Mouse (Mus musculus): ENCODE results near the gene Rpusd3. TPM values are rescaled to one million over a fixed set of nuclear protein-coding genes. Genes with fewer than 3 reads are reported as not detected.
A peak's percentile ranks its signal among the peaks of the same experiment; 100 is the strongest.

Rpusd3 gene
- polyA plus RNA-seq (2014; fragmentation: Nextera tagmentation; extraction: Ambion mirVana) = 15.7 and 18.8 TPM in 2 replicates

GRCm38 (mm10) chr6:113419199-113419587 is at the start of gene Rpusd3:
Rpusd3 (minus strand) TSS chr6:113419340.
- TF ChIP-seq CTCF (IDR thresholded peaks at IDR 0.05; ENCODE audit: low read depth) = no peak
- WGBS = 0% methylated on average over 25 of the region's 25 CpGs
- peak within 1 kb of the TSS; percentile 26; the same call in 1 of the 2 replicates for H3K27ac ChIP-seq (ENCODE audit: low read depth)

GRCm38 (mm10) chr6:113468512-113468911 is 49.4 kb upstream of the Rpusd3 start:
- Histone ChIP-seq H3K27me3 (ENCODE audit: insufficient read depth, low read length) (peaks cover 12% of the 10 kb centered on the region; the same call in 1 of the 2 replicates), H3K4me2 (peak overlapping the region; percentile 72; the same call in 1 of the 2 replicates), H3K27ac (ENCODE audit: low read depth) (no peak overlapping the region), H3K9me3 (ENCODE audit: low read depth, low read length) (no peaks in the 10 kb centered on the region), H3K36me3 (ENCODE audit: insufficient read depth) (no peaks in the 10 kb centered on the region), H3K4me3 (ENCODE audit: low read depth, low read length) (no peak overlapping the region), H3K4me1 (ENCODE audit: insufficient read depth) (no peaks in the 10 kb centered on the region), H3K9ac (no peak overlapping the region)
- WGBS = 65% methylated on average over 3 of the region's 3 CpGs
- DNase-seq (no peak), ATAC-seq (ENCODE audit: insufficient read depth) (no peak)
- TF ChIP-seq CTCF (IDR thresholded peaks at IDR 0.05; ENCODE audit: low read depth) = no peak

More at GRCm38 (mm10) chr6:113419199-113419587, at the start of gene Rpusd3:
- peak; percentile 99 for ATAC-seq (ENCODE audit: insufficient read depth)
- peak; percentile 100 for DNase-seq
- Histone ChIP-seq H3K4me3 (ENCODE audit: low read depth, low read length) (peak within 1 kb of the TSS; percentile 58), H3K36me3 (ENCODE audit: insufficient read depth) (peaks cover 16% of the 10 kb centered on the region), H3K4me1 (ENCODE audit: insufficient read depth) (peaks cover 8% of the 10 kb centered on the region; the same call in 1 of the 2 replicates), H3K4me2 (peak within 1 kb of the TSS; percentile 94), H3K9ac (peak within 1 kb of the TSS; percentile 76), H3K9me3 (ENCODE audit: low read depth, low read length) (no peaks in the 10 kb centered on the region), H3K27me3 (ENCODE audit: insufficient read depth, low read length) (no peaks in the 10 kb centered on the region)

- WGBS = 48% methylated on average over 5 of the region's 5 CpGs
- Histone ChIP-seq H3K4me1 (ENCODE audit: insufficient read depth) (no peaks in the 10 kb centered on the region), H3K36me3 (ENCODE audit: insufficient read depth) (no peaks in the 10 kb centered on the region), H3K4me3 (ENCODE audit: low read depth, low read length) (no peak overlapping the region), H3K27ac (ENCODE audit: low read depth) (no peak overlapping the region), H3K27me3 (ENCODE audit: insufficient read depth, low read length) (peaks cover 11% of the 10 kb centered on the region; the same call in 1 of the 2 replicates), H3K9me3 (ENCODE audit: low read depth, low read length) (no peaks in the 10 kb centered on the region), H3K9ac (no peak overlapping the region), H3K4me2 (no peak overlapping the region)
- DNase-seq = peak; percentile 34
- ATAC-seq (ENCODE audit: insufficient read depth) = no peak
- peak; percentile 49 for TF ChIP-seq CTCF (IDR thresholded peaks at IDR 0.05; ENCODE audit: low read depth)
Observed at GRCm38 (mm10) chr6:113465602-113466001, 46.5 kb upstream of the Rpusd3 start.

DNA sequence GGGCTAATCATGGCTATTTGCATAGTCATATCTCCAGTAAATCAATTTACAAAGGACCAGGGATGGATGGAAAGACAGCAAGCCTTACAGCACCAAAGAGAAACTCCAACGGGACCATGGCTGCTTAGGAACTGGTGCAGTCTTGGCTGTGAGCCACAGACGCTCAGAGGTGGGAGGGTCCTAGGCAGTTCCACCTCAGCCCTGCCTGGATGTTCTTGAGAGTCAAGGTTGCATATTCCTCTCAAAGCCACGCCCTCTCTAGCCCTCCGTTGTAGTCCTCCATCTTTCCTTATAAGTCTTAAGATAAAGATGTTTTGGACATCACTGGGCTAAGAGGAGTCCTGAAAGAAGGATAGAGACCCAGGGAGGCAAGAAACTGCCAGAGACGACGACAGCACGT is 44.9 kb upstream of the Rpusd3 start:
- H3K4me3 ChIP-seq (ENCODE audit: low read depth, low read length) = no peak overlapping the region
- DNase-seq = no peak
- no peaks in the 10 kb centered on the region for H3K9me3 ChIP-seq (ENCODE audit: low read depth, low read length)
- 60% methylated on average over 7 of the region's 7 CpGs for WGBS
- TF ChIP-seq CTCF (IDR thresholded peaks at IDR 0.05; ENCODE audit: low read depth) = no peak
- no peaks in the 10 kb centered on the region for H3K27me3 ChIP-seq (ENCODE audit: insufficient read depth, low read length)
- no peaks in the 10 kb centered on the region for H3K36me3 ChIP-seq (ENCODE audit: insufficient read depth)
- no peak overlapping the region for H3K27ac ChIP-seq (ENCODE audit: low read depth)
- ATAC-seq (ENCODE audit: insufficient read depth) = no peak
- H3K4me1 ChIP-seq (ENCODE audit: insufficient read depth) = no peaks in the 10 kb centered on the region
- H3K4me2 ChIP-seq = no peak overlapping the region
- no peak overlapping the region for H3K9ac ChIP-seq

- TF ChIP-seq CTCF (IDR thresholded peaks at IDR 0.05; ENCODE audit: low read depth) = no peak
- 0 out of 2 replicates have a peak overlapping the region, but pooled peaks have one; percentile 42 for H3K27ac ChIP-seq (ENCODE audit: low read depth)
- peak overlapping the region; percentile 42 for H3K9ac ChIP-seq
- peak overlapping the region; percentile 54 for H3K4me2 ChIP-seq
- peak overlapping the region; percentile 19 for H3K4me3 ChIP-seq (ENCODE audit: low read depth, low read length)
- WGBS = 40% methylated on average over 10 of the region's 10 CpGs
- no peaks in the 10 kb centered on the region for H3K27me3 ChIP-seq (ENCODE audit: insufficient read depth, low read length)
- no peaks in the 10 kb centered on the region for H3K36me3 ChIP-seq (ENCODE audit: insufficient read depth)
- DNase-seq (peak; percentile 55), ATAC-seq (ENCODE audit: insufficient read depth) (peak; percentile 94)
- H3K4me1 ChIP-seq (ENCODE audit: insufficient read depth) = no peaks in the 10 kb centered on the region
- no peaks in the 10 kb centered on the region for H3K9me3 ChIP-seq (ENCODE audit: low read depth, low read length)
Observed at GRCm38 (mm10) chr6:113458635-113459034, 39.5 kb upstream of the Rpusd3 start.

GRCm38 (mm10) chr6:113457952-113458534 is 38.9 kb upstream of the Rpusd3 start, which contains the start of gene Il17re:
Il17re (plus strand) TSS chr6:113458484.
- ATAC-seq (ENCODE audit: insufficient read depth) (no peak), DNase-seq (no peak)
- Histone ChIP-seq H3K9ac (peak within 1 kb of the TSS; percentile 42), H3K4me1 (ENCODE audit: insufficient read depth) (no peaks in the 10 kb centered on the region), H3K4me3 (ENCODE audit: low read depth, low read length) (peak within 1 kb of the TSS; percentile 19), H3K27me3 (ENCODE audit: insufficient read depth, low read length) (no peaks in the 10 kb centered on the region), H3K27ac (ENCODE audit: low read depth) (0 out of 2 replicates have a peak within 1 kb of the TSS, but pooled peaks have one; percentile 42), H3K36me3 (ENCODE audit: insufficient read depth) (no peaks in the 10 kb centered on the region), H3K9me3 (ENCODE audit: low read depth, low read length) (no peaks in the 10 kb centered on the region), H3K4me2 (peak within 1 kb of the TSS; percentile 54)
- TF ChIP-seq CTCF (IDR thresholded peaks at IDR 0.05; ENCODE audit: low read depth) = no peak
- WGBS = 47% methylated on average over 10 of the region's 10 CpGs

DNA sequence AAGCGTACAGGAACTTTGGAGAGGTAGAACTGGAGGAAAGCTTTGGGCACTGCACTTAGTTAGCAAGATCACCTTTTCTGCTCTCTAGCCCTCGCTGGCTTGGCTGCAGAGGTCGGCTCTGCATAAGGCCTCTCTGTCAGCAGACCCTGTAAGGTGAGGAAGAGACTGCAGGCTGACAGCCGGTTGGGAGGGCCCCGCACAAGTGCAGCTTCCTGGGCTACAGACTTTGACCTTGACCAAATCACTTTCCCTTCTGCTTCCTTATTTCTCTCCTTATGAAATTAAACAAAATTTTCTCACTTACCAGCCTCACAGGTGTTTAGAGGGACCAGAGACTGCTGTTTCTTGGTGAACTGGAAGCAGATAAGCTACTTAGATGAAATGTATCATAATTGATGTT is 35.9 kb upstream of the Rpusd3 start:
- ATAC-seq (ENCODE audit: insufficient read depth) = no peak
- H3K4me2 ChIP-seq = no peak overlapping the region
- H3K36me3 ChIP-seq (ENCODE audit: insufficient read depth) = no peaks in the 10 kb centered on the region
- H3K4me1 ChIP-seq (ENCODE audit: insufficient read depth) = no peaks in the 10 kb centered on the region; the same call in 1 of the 2 replicates
- TF ChIP-seq CTCF (IDR thresholded peaks at IDR 0.05; ENCODE audit: low read depth) = no peak
- 57% methylated on average over 5 of the region's 5 CpGs for WGBS
- no peak overlapping the region for H3K9ac ChIP-seq
- DNase-seq = no peak
- H3K9me3 ChIP-seq (ENCODE audit: low read depth, low read length) = no peaks in the 10 kb centered on the region
- no peak overlapping the region for H3K4me3 ChIP-seq (ENCODE audit: low read depth, low read length)
- no peaks in the 10 kb centered on the region for H3K27me3 ChIP-seq (ENCODE audit: insufficient read depth, low read length)
- no peak overlapping the region for H3K27ac ChIP-seq (ENCODE audit: low read depth)
